Mouse (Mus musculus): ENCODE data around the gene Ap2b1.

GRCm38 (mm10) chr11:83379745-83380341 is 81.0 kb downstream of the Ap2b1 start:
- TF ChIP-seq POLR2A (IDR thresholded peaks at IDR 0.05; ENCODE audit: low read depth, low read length) (no peak), CTCF (IDR thresholded peaks at IDR 0.05; ENCODE audit: borderline replicate concordance, insufficient read depth, low read length) (no peak)

Data from embryonic fibroblast, embryonic 13.5 days (primary cell).